Mouse (Mus musculus) cortical plate, adult 2 months (tissue): ENCODE measurements around the gene Gramd1a.

Experiments used
- CTCF ChIP-seq: fragments of 200-500 bp; IDR thresholded peaks from 2 replicates; pipeline ENCODE4 v1.5.1; 2011; ENCODE audit warnings: mild to moderate bottlenecking, control low read depth, low read length; ENCODE audit not compliant: insufficient read depth; ENCODE audit errors: extremely low read depth
- POLR2A ChIP-seq: fragments of 200-500 bp; IDR thresholded peaks from 2 replicates; pipeline ENCODE4 v1.6.1; 2011; ENCODE audit warnings: mild to moderate bottlenecking, low read length, control low read depth; ENCODE audit not compliant: insufficient read depth; ENCODE audit errors: extremely low read depth

DNA sequence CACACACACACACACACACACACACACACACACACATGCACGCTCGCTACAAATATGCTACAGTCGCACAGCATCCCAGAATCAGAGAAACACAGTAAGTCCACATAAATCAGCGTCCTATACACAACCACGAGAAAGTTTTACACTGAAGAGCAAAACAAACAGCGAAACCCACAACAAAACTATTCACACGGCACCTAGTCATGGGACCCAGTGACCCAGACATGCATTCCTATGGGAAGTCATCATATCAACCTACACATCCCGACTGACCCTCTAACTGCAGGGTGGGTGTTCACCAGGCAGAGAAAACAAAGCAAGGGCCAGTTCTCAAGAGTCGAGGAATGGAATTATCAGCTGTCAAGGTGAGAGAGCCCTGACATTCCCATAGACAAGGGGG is 6.4 kb downstream of the Gramd1a start:
- TF ChIP-seq CTCF (no peak), POLR2A (no peak)
